Mouse (Mus musculus): ENCODE measurements at regions not wholly inside any gene's neighbourhood (a gene's known extent, or its start where the extent isn't known, plus 50 kb on each side); places are given as distances from the start of the nearest gene placed in this dataset.

DNA sequence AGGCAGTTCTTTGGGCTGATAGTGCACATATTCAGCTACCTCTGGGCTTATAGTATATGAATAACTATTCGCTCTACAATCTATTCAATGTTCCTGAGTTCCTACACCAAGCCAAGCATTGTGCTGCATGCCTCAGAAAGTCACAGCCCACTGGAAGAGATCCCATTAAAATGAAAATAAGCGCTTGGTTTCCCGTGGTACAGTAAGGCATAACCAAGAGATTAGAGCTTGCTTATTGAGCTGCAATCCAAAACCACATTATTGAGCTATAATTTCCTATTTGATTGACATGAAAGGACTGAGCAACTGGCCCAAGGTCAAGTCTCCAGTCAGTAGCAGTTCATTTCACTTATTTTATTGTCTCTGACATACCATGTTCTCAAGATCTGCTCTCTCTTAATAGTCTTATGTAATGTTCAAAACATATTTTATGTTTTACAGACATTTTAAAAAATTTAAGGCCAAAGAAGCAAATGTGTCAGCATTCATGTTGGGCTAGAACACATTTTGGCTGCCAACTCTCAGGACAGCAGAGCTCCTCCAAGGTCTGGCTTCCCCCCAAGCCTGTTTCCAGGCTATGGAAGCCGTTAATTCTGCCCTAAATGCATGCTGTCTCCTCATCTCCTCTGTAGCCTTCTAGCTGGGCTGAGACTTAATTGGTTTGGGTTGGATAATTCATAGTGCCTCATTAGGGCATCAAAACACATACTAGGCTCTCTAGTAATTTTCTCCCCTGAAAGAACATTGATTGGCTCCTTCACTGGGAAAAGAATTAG is 123.5 kb upstream of the Creb1 start:
- no peak overlapping the region for H3K9ac ChIP-seq (ENCODE audit: insufficient read depth, low read depth)
- H3K27ac ChIP-seq (ENCODE audit: insufficient read depth, low read depth) = no peak overlapping the region
- H3K4me2 ChIP-seq (ENCODE audit: insufficient read depth, low read depth, poor library complexity, severe bottlenecking) = no peak overlapping the region
- in situ Hi-C loops (cut with MboI; ENCODE audit: low pct_ligation_motif_present, low pct_unique_long_range_greater_than_20kb, low sequenced_read_pairs) (no loop called here), dilution Hi-C loops (cut with MboI; ENCODE audit: extremely low pct_ligation_motif_present, extremely low pct_unique_long_range_greater_than_20kb, low sequenced_read_pairs) (no loop called here)
- H3K4me1 ChIP-seq (ENCODE audit: control insufficient read depth in 1 of 2, insufficient read depth in 2 of 2) = peaks cover 0 to 12% of the 10 kb centered on the region in 2 experiments; a peak in 2 of 4 replicates
- no peak for DNase-seq (ENCODE audit: extremely low read depth)
- no peaks in the 10 kb centered on the region for H3K27me3 ChIP-seq (replicated peaks)
- H3K79me2 ChIP-seq (replicated peaks; ENCODE audit: control insufficient read depth, extremely low read depth, insufficient read depth, poor library complexity, severe bottlenecking) = no peaks in the 10 kb centered on the region
- no peaks in the 10 kb centered on the region for H3K36me3 ChIP-seq (replicated peaks in 1 of 2; ENCODE audit: control insufficient read depth in 1 of 2, insufficient read depth in 1 of 2, low read length in 1 of 2)
- no peak overlapping the region for H3K4me3 ChIP-seq (replicated peaks in 1 of 3; ENCODE audit: low read depth in 2 of 3, low read length in 2 of 3, poor library complexity in 1 of 3)
- TF ChIP-seq TCF12 (IDR thresholded peaks at IDR 0.05; ENCODE audit: low read depth, low read length) (no peak), CHD2 (IDR thresholded peaks at IDR 0.05; ENCODE audit: low read length) (no peak), CHD1 (IDR thresholded peaks at IDR 0.05; ENCODE audit: low read depth, low read length) (no peak), ZKSCAN1 (IDR thresholded peaks at IDR 0.05; ENCODE audit: borderline replicate concordance, low read depth, low read length) (no peak), MAZ (IDR thresholded peaks at IDR 0.05; ENCODE audit: low read depth, low read length) (no peak), BHLHE40 (IDR thresholded peaks at IDR 0.05; ENCODE audit: low read depth, low read length) (no peak), RAD21 (IDR thresholded peaks at IDR 0.05; ENCODE audit: low read depth, low read length) (no peak), USF1 (IDR thresholded peaks at IDR 0.05; ENCODE audit: low read depth, low read length) (no peak)
- H3K9me3 ChIP-seq (replicated peaks; ENCODE audit: low read length) = no peaks in the 10 kb centered on the region

DNA sequence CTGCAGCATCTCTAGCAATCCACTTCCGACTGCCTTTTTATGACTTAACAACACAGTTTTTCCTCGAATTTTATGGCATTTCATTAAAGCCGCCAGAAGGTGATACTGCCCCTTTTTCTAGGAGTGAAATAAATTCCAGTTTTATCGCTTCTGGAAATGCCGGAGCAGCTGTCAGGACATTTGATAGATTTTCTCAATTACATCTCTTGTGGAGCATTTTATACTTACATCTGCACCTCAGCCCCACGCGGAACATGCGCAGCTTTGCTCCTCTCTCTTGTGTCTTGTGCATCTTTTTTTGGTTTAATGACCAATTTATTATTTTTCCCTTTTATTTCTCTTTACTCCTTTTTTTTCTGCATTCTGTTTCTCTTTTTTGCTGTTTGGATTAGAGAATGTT is 140.9 kb upstream of the Creb1 start:
- dilution Hi-C loops (cut with MboI; ENCODE audit: extremely low pct_ligation_motif_present, extremely low pct_unique_long_range_greater_than_20kb, low sequenced_read_pairs) (no loop called here), in situ Hi-C loops (cut with MboI; ENCODE audit: low pct_ligation_motif_present, low pct_unique_long_range_greater_than_20kb, low sequenced_read_pairs) (no loop called here)
- DNase-seq (ENCODE audit: extremely low read depth) = no peak
- no peaks in the 10 kb centered on the region for H3K27me3 ChIP-seq (replicated peaks)
- H3K4me1 ChIP-seq (ENCODE audit: control insufficient read depth in 1 of 2, insufficient read depth in 2 of 2) = no peaks in the 10 kb centered on the region
- H3K36me3 ChIP-seq (replicated peaks in 1 of 2; ENCODE audit: control insufficient read depth in 1 of 2, insufficient read depth in 1 of 2, low read length in 1 of 2) = no peaks in the 10 kb centered on the region
- no peak overlapping the region for H3K27ac ChIP-seq (ENCODE audit: insufficient read depth, low read depth)
- no peak overlapping the region for H3K9ac ChIP-seq (ENCODE audit: insufficient read depth, low read depth)
- H3K4me2 ChIP-seq (ENCODE audit: insufficient read depth, low read depth, poor library complexity, severe bottlenecking) = no peak overlapping the region
- no peak for TF ChIP-seq ZC3H11A (IDR thresholded peaks at IDR 0.05; ENCODE audit: low read depth, low read length)
- no peak for TF ChIP-seq JUND (conservative IDR thresholded peaks at IDR 0.05; ENCODE audit: low read depth, low read length)
- no peak for TF ChIP-seq POLR2AphosphoS2 (IDR thresholded peaks at IDR 0.05; ENCODE audit: low read depth, low read length)
- no peak for TF ChIP-seq IRF4 (IDR thresholded peaks at IDR 0.05; ENCODE audit: low read depth, low read length)
- TF ChIP-seq USF2 (conservative IDR thresholded peaks at IDR 0.05; ENCODE audit: low read depth, low read length) = no peak
- TF ChIP-seq MAZ (IDR thresholded peaks at IDR 0.05; ENCODE audit: low read depth, low read length) = no peak
- TF ChIP-seq RCOR1 (conservative IDR thresholded peaks at IDR 0.05; ENCODE audit: low read depth, low read length) = no peak
- TF ChIP-seq MXI1 (IDR thresholded peaks at IDR 0.05; ENCODE audit: low read depth, low read length) = no peak
- no peak for TF ChIP-seq ZNF384 (IDR thresholded peaks at IDR 0.05; ENCODE audit: low read depth, low read length)
- no peaks in the 10 kb centered on the region for H3K79me2 ChIP-seq (replicated peaks; ENCODE audit: control insufficient read depth, extremely low read depth, insufficient read depth, poor library complexity, severe bottlenecking)
- H3K9me3 ChIP-seq (replicated peaks; ENCODE audit: low read length) = no peaks in the 10 kb centered on the region
- H3K4me3 ChIP-seq (replicated peaks in 1 of 3; ENCODE audit: low read depth in 2 of 3, low read length in 2 of 3, poor library complexity in 1 of 3) = no peak overlapping the region

Measured in CH12.LX (cell line).